In the genomic region with DNA sequence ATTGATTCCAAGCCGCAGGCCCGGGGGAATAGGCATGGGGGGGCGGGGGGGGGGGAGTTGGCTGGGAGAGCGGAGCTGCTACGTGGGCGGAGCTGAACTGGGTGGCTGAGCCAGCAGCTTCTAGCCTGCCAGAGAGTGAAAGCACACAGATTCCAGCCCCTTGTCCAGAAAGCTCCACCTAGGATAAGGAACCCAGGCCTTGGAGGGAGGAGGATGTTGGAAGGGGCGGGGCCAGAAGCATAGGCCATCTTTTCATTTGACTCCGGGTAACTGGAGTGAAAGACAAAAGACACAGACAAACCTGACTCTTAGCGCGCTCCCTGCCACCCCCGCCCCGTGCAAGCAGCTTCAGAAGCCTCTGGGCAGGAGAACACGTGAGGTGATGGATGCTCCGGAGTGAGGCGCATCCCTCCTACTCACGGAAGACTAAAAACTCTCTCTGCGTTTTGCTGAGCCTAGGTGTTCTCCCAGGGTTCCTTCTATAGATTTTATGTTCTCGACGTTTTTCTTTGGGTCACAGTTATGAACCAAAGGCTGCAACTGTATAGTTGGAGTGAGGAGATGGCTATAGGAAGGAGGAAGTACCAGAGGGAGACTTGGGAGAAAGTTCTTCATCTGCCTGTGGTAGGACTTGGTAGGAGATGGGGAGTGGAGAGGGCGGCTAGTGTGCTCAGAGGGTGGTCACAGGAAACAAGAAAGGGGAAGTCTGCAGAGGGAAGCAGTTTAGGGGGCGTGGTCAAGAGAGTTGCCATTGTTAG, we compare ENCODE assay signal across 8 mouse cellular contexts.
DNase-seq lines count a peak whose midpoint lies in the region; ATAC-seq and TF ChIP-seq lines count a peak whose summit lies in the region.

No protein-coding gene starts in this region.

- peak overlapping the region; percentile 68 for H3K4me3 ChIP-seq in gastrocnemius, adult 2 months
- H3K4me3 ChIP-seq in hindbrain, embryonic 16.5 days (ENCODE audit: low read length) = peak overlapping the region; percentile 35
- H3K4me3 ChIP-seq in macrophage (ENCODE audit: inconsistent target) = peak overlapping the region; percentile 8; the same call in 1 of the 2 replicates

- no peaks in the 10 kb centered on the region for H3K9me3 ChIP-seq in hindbrain, embryonic 16.5 days (ENCODE audit: control insufficient read depth, low read length)

- in situ Hi-C loops in Patski (cut with MboI; ENCODE audit: low pct_unique_long_range_greater_than_20kb) = no loop called here

- no peaks in the 10 kb centered on the region for H3K79me2 ChIP-seq in macrophage (ENCODE audit: inconsistent target)

- 1% methylated on average over 19 of the region's 21 CpGs for WGBS in hindbrain, embryonic 16.5 days
- 3% methylated on average over 21 of the region's 21 CpGs for WGBS in macrophage (ENCODE audit: missing documents)

- H3K27me3 ChIP-seq in Patski = peaks cover 12% of the 10 kb centered on the region
- H3K27me3 ChIP-seq in hindbrain, embryonic 16.5 days (replicated peaks; ENCODE audit: control insufficient read depth, insufficient read depth, low read length) = no peaks in the 10 kb centered on the region; the same call in 1 of the 2 replicates

- DNase-seq in Patski (ENCODE audit: low read depth, low spot score) = no peak
- DNase-seq in cerebellum, postnatal 25 days = peak; percentile 24 to 34
- DNase-seq in gastrocnemius, adult 2 months = peak; percentile 79
- peak; percentile 31 to 63 for DNase-seq in left cerebral cortex, adult 8-10 months (ENCODE audit: low spot score in 2 of 2)
- peak; percentile 13 for DNase-seq in retina, postnatal 7 days (ENCODE audit: low read depth, low spot score)
- peak; percentile 78 for DNase-seq in yolk sac, embryonic 10.5 days (ENCODE audit: low spot score)

- CTCF ChIA-PET in Patski (lab: Charles Lee) = no interaction called here

- H3K4me1 ChIP-seq in hindbrain, embryonic 16.5 days (ENCODE audit: control insufficient read depth, insufficient read depth, low read depth, low read length) = peaks cover 9% of the 10 kb centered on the region

- POLR2A ChIA-PET in Patski (lab: Charles Lee) = no interaction called here

- TF ChIP-seq CTCF in Patski (IDR thresholded peaks at IDR 0.05) = no peak
- TF ChIP-seq CTCF in gastrocnemius, adult 2 months (IDR thresholded peaks at IDR 0.05) = no peak

- H3K27ac ChIP-seq in gastrocnemius, adult 2 months = peak overlapping the region; percentile 66
- no peak overlapping the region; the same call in 1 of the 2 replicates for H3K27ac ChIP-seq in hindbrain, embryonic 16.5 days (ENCODE audit: low read depth, low read length)
- H3K27ac ChIP-seq in macrophage = no peak overlapping the region

- no peaks in the 10 kb centered on the region for H3K36me3 ChIP-seq in hindbrain, embryonic 16.5 days (ENCODE audit: control insufficient read depth, insufficient read depth, low read length)
- no peaks in the 10 kb centered on the region for H3K36me3 ChIP-seq in macrophage (ENCODE audit: inconsistent target)

- ATAC-seq in Patski = peak; percentile 22
- peak; percentile 95 for ATAC-seq in hindbrain, embryonic 16.5 days

- H3K4me2 ChIP-seq in hindbrain, embryonic 16.5 days (ENCODE audit: low read length) = peak overlapping the region; percentile 74

- intact Hi-C loops in gastrocnemius, adult 2 months (cut with DNase I) = no loop called here

- peak overlapping the region; percentile 52 for H3K9ac ChIP-seq in hindbrain, embryonic 16.5 days (ENCODE audit: low read depth, low read length)

Comparison
In these comparisons a context has a peak if more than half of its experiments do, and no peak if none do; other contexts are left out.
1. H3K4me3 ChIP-seq: peak in every context shown above with its lines; median percentile 68 in gastrocnemius, adult 2 months; 35 in hindbrain, embryonic 16.5 days; 8 in macrophage.